Mouse (Mus musculus): ENCODE measurements around the gene Rundc1. TPM values are rescaled to one million over a fixed set of nuclear protein-coding genes. Genes with fewer than 3 reads are reported as not detected.
"Not testable (repeated sequence)": the region's sequence is repeated elsewhere in the genome, so short reads cannot be mapped to it uniquely, and the experiment has no call there.

The Rundc1 gene
- total RNA-seq, 2 experiments from 2014 or later, result 6.7 to 7.9 TPM

DNA sequence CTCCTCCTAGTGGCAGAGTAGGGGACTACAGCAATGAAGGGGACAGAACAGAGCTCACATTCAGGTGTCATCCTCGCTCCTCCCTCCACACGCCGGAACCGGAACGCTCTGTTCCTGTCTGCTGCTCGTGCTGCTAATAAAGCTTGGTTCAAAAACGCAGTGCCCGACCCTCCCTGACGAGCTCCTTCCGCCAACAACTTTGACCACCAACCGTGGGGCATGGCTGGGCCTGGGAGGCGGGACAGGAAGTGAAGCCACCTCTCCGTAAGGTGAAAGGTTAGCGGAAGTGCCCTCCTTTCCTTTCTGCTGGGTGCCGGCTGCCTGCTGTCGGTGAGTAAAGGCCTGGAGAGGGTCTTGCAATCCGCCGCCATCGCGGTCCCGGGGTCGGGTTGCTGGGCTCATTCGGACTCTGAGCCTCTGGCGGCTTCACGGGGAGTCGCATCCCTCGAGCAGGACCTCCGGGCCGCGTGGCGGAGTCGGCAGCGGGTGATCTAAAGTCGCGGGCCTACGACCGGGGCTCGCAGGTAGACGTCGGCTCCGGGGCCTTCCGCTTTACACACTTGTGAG is 17.3 kb downstream of the Rundc1 start, which contains the start of gene Rpl27:
Gene Rpl27 (plus strand): TSS at position 172 of the 567 bp plus-strand sequence.
- intact Hi-C loops (cut with DNase I), result no loop called here
- peak; percentile 90 to 96 for DNase-seq

DNA sequence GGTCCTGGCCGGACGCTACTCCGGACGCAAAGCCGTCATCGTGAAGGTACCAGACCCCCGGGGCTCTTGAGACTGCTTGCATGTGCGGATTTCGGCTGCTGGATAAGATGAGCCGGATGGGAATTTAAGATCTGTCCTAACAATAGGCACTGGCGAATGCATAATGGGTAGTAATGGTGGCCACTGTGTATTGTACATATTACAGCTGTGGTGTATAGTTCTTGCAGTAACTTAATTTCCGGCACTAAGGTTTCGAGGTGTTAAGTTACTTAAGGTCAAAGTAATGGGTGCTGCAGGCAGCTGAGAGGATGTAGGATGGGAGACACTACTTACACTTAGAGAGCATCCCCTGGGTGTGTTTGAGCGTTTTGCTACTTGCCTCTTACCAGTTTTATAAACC is 17.9 kb downstream of the Rundc1 start:
- DNase-seq, result no peak
- intact Hi-C loops (cut with DNase I), result no loop called here

DNA sequence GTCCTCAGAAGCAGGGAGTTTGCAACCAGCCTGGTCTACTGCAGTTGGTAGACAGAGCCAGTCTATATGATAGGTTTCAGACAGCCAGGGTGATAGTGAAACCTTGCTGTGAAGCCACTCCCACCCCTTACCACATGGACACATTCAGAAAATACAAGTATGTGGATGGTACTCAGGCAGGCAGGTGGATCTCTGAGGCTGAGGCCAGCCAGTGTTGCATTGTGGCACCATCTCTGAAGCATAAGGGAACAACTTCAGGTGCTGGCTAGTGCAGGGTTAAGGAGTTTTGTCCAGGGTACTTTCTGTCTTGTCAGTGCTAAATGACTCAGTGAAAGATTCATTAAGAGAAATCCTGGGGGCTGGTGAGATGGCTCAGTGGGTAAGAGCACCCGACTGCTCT is 21.4 kb downstream of the Rundc1 start:
- DNase-seq, result no peak
- intact Hi-C loops (cut with DNase I), result no loop called here

DNA sequence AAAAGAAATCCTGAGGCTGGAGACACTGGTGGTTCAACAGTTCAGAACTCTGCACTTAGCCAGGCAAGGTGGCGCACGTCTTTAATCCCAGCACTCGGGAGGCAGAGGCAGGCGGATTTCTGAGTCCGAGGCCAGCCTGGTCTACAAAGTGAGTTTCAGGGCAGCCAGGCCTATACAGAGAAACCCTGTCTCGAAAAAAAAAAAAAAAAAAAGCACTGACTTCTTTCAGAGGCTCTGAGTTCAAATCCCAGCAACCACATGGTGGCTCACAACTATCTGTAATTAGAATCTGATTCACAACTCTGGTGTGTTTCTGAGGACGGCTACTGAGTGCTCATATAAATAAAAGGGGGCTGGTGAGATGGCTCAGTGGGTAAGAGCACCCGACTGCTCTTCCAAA is 22.0 kb downstream of the Rundc1 start:
- intact Hi-C loops (cut with DNase I); DNase-seq: not testable (repeated sequence)

DNA sequence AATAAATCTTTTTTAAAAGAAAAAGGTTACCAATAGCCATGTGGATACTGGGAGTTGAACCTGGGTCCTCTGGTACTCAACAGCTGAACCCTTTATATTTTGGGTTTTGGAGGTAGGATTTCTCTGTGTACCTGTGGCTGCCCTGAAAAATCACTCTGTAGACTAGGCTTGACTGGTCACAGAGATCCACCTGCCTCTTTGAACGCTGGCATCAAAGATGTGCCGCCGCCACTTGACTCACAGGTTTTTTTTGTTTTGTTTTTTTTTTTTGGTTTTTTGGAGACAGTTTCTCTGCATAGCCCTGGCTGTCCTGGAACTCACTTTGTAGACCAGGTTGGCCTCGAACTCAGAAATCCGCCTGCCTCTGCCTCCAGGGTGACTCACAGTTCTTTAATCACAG is 22.9 kb downstream of the Rundc1 start:
- DNase-seq, result no peak
- intact Hi-C loops (cut with DNase I), result no loop called here

DNA sequence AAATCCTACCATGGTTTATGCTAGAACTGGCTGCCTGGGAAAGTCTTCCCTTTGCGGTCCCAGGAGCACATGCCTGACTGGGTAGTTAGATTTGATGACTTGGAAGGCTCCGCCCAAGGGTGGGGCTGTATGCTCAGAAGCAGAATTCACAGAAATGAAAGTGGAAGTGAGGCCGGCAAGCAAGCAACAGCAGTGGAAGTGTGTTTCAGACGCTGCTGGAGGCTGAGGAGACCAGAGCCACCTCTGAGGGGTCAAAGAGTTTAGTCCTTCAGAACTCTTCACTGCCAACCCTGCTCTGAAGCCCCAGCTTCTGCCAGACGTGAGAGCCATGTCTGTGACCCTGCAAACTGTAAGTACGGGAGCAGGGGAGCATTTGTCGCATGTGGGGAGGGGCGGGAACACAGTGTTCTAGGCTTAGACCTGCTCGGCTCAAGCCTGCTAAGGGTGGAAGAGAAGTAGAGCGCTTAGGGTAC is 23.4 kb downstream of the Rundc1 start, which contains the start of gene Ifi35:
Gene Ifi35 (plus strand): TSS at position 134 of the 473 bp plus-strand sequence.
- intact Hi-C loops (cut with DNase I), result no loop called here
- DNase-seq, result peak; percentile 61 to 72

DNA sequence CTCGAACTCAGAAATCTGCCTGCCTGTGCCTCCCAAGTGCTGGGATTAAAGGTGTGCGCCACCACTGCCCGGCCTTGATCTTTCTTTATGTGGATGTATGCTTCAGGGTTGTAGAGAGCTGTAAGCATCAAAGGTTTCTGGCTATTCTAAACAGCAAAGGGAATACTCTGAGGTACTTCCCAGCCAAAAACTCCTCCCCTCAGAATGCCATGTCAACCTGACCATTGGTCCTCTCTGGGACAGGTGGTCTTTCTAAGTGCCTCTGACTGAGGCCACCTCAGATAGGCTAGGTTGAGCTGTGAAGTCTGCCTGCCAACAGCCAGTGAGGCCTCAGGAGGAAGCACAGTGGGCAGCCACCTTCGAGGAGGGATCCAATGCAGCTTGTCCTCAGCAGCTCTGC is 24.0 kb downstream of the Rundc1 start:
- intact Hi-C loops (cut with DNase I), result no loop called here
- no peak for DNase-seq

DNA sequence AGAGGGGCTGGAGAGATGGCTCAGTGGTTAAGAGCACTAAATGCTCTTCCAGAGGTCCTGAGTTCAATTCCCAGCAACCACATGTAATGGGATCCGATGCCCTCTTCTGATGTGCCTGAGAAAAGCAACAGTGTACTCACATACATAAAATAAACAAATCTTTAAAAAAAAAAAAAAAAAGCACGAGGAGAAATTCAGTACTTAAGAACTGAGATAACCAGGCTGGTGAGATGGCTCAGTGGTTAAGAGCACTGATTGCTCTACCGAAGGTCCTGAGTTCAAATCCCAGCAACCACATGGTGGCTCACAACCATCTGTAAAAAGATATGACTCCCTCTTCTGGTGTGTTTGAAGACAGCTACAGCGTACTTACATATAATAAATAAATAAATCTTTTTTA is 24.7 kb downstream of the Rundc1 start:
- intact Hi-C loops (cut with DNase I), result not testable (repeated sequence)

DNA sequence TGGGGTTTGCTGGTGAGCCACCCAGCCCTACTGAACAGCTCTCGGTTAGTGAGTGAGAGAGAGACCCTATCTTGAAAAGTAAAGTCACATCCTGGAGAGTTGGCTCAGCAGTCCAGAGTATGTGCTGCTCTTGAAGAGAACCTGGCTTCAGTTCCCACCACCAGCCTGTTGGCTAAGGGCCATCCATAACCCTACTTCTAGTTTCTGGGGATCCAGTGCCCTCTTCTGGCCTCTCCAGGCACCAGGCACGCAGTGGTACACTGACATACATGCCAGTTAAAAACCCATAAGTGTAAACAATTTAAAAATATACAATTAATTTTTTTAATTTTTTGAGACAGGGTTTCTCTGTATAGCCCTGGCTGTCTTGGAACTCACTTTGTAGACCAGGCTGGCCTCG is 25.5 kb downstream of the Rundc1 start:
- intact Hi-C loops (cut with DNase I), result no loop called here
- no peak for DNase-seq

More for the DNA sequence above, 24.7 kb downstream of the Rundc1 start:
- not testable (repeated sequence) for DNase-seq

DNA sequence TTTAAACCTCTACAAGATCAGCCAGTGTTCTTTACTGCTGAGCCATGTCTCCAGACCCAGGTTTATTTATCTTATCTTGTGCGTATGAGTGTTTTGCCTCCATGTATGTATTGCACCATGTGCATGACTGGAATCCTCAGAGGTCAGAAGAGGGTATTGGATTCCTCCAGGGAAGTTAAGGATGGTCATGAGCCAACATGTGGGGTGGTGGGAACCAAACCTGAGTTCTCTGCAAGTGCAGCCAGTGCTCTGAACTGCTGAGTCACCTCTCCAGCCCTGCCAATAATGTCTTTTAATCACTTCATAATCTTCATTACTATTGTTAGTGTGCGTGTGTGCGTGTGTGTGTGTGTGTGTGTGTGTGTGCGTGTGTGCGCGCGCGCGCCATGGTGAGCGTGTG is 26.7 kb downstream of the Rundc1 start:
- intact Hi-C loops (cut with DNase I), result no loop called here
- DNase-seq, result no peak

DNA sequence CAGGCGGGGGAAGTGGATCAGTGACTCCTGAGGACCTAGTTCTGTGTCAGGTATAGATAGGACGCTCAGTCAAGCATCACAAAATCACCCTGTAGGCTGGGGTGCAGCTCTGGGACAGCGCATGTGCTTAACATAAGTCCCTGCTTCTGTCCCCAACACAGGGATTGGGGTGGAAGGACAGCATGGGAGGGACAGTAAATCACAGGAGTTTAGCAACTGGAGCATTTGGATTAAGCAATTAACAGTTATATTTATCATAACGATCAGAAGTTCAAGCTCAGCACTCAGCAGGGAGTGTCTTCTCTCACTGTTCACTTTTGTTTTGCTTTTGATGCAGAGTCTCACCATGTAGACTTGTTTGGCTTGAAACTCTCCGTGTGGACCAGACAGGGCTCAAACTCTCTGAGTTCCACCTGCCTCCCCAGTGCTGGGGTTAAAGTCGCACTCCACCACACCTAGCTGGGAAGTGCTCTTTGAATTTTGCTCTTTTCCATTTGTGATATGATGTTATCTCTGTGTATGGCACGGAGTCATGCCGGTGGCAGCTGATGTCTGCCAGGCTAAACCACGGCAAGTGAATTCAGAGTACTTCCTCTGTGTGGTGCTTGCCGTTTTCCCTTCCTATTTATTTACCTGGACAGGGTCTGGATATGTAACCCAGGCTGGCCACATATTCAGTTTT is 27.3 kb downstream of the Rundc1 start:
- no peak for DNase-seq

DNA sequence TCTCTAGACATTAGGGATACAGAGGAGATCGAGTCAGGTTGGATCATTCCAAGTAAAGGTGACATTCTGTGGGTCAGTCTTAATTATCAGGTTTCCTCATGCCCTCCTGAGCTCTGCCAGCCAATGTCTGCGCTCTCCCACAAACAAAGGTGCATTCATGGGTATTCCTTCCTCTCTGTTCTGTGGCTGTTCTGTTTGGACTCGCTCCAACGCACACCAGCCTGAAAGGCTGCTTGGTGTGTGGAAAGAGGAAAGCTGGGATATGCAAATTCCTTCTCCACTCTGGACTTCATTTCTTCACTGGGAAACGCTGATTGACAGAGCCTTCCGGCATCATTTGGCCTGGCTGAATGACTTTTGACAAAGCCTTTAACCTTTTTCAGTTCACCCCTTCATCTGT is 29.8 kb downstream of the Rundc1 start:
- no peak for DNase-seq
- intact Hi-C loops (cut with DNase I), result no loop called here

More for the DNA sequence above, 27.3 kb downstream of the Rundc1 start:
- intact Hi-C loops (cut with DNase I), result no loop called here

DNA sequence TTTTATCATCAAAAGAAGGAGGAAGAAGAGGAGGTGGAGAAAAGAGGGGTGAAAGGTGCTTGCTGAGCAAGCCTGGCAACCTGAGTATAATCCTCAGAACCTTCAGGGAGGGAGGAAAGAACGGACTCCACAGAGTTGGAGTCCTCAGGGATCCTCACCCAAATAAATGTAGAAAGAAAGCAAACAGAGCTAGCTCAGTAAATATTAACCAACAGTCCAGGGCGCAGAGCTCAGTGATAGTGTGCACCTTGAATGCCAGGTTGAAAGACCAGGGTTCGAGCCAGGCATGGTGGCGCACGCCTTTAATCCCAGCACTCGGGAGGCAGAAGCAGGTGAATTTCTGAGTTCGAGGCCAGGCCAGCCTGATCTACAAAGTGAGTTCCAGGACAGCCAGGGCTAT is 30.7 kb downstream of the Rundc1 start:
- intact Hi-C loops (cut with DNase I), result no loop called here
- no peak for DNase-seq

DNA sequence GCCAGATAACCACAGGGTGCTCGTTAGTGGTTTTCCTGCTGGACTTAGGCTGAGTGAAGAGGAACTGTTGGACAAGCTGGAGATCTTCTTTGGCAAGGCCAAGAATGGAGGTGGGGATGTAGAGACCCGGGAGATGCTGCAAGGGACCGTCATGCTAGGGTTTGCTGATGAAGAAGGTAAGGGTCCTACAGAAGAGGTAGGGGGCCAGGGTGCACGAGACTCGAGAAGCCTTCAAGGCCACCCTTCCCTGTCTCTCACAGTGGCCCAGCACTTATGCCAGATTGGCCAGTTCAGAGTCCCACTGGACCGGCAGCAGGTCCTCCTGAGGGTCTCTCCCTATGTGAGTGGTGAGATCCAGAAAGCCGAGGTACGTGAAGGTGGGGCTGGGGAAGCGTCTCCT is 32.7 kb downstream of the Rundc1 start:
- intact Hi-C loops (cut with DNase I), result no loop called here
- DNase-seq, result no peak

DNA sequence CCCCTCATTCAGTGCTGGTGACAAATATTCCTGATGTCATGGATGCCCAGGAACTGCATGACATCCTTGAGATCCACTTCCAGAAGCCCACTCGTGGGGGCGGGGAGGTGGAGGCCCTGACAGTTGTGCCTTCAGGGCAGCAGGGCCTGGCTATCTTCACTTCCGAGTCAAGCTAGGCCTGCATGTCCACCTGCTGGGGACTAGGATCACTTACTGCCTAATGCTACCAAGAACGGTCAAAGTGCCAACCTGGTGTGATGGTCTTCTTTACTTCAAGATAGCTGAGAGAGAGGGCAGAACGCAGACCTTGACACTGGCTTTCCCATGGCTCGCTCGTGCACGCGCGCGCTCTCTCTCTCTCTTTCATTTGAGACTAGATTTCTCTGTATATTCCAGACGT is 33.3 kb downstream of the Rundc1 start:
- DNase-seq, result no peak
- intact Hi-C loops (cut with DNase I), result no loop called here

DNA sequence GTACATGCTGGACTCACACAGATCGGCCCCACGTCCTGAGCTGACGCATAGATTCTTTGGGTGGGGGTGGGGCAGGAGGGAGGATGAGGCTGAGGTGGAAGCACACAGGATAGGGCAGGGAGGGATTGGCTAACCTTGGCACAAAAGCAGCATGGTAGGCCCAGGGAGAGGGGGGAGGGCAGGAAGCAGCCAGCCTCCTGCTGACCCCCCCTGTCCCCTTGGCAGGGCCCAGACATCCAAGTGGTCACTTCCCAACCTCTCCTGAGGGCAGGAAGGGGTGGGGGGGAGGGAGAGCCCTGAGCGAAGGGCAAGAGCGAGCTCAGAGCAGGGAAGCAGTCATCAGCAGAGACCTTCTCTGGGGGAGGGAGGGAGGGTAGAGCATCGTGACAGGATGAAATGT is 34.8 kb downstream of the Rundc1 start:
- intact Hi-C loops (cut with DNase I), result no loop called here
- no peak for DNase-seq

DNA sequence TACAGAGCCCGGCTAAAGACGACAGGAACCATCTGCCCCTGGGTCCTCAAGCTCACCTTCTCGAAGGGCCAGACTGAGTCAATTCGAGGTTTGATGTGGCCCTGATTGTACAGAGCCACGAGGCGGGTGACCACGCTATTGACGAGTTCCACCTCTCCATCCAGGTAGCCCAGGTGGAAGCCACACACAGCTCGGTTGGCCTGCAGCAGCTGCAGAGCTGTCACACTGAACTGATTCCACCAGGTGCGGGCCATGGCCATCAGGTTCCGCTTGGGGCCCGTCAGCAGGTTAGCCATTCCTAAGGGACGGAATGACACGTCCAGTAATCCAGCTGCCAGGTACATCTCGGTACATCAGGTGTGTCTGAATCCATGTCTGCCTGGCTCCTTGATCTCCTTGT is 35.4 kb downstream of the Rundc1 start:
- intact Hi-C loops (cut with DNase I), result no loop called here
- DNase-seq, result no peak

DNA sequence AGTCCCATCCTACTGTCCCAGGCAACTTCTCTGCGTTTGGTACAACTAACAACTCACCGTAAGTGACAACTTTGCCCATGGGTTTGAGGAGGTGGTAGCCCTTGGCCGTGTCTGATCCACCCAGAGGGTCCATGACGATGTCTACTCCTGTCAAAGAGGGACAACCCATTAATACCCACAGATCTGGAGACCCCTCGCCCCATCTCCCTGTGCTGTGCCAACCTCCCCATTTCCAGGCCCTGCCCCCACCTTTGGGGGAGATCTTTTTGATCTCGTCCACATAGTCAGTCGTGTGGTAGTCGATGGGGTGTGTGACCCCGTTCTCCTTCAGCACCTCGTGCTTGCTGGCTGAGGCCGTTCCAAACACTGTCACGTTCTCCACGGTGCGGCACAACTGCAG is 37.3 kb downstream of the Rundc1 start:
- DNase-seq, result no peak
- intact Hi-C loops (cut with DNase I), result no loop called here

DNA sequence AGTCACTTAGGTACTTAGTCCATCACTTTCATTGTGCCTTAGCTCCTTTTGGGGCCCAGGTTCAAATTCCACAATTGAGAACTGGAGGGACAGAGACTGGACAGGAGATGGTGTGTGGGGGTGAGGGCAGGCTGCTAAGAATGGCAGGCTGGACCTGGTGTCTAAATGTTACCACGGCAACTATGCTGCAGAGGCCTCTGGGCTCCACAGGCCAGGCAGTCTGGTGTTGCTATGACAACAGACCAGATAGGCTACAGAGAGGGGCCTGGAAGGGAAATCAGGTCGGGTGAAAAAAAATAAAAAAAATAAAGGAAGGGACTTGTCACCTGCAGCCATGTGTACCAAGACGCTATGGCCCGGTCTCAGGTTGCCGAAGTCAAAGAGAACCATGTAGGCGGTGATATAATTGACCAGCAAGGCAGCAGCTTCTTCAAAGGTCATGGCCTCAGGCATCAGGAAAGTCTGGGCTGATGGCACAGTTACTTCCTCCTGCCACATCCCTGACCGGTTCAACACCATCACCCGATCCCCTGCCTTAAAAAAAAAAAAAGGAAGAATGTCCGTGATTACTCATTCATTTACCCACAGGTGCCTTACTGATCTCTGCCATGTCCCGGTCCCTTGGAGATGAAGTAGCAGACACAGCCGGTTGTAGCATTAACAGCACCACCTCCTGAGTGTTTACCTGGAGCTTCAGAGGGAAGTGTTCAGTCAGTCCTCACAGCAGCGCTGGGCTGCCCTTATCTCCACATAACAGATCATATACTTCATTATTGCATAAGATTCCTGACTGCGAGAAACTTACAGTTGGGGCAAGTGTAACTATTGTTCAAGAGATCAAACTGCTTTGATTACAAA is 37.9 kb downstream of the Rundc1 start:
- intact Hi-C loops (cut with DNase I), result no loop called here
- DNase-seq, result no peak

DNA sequence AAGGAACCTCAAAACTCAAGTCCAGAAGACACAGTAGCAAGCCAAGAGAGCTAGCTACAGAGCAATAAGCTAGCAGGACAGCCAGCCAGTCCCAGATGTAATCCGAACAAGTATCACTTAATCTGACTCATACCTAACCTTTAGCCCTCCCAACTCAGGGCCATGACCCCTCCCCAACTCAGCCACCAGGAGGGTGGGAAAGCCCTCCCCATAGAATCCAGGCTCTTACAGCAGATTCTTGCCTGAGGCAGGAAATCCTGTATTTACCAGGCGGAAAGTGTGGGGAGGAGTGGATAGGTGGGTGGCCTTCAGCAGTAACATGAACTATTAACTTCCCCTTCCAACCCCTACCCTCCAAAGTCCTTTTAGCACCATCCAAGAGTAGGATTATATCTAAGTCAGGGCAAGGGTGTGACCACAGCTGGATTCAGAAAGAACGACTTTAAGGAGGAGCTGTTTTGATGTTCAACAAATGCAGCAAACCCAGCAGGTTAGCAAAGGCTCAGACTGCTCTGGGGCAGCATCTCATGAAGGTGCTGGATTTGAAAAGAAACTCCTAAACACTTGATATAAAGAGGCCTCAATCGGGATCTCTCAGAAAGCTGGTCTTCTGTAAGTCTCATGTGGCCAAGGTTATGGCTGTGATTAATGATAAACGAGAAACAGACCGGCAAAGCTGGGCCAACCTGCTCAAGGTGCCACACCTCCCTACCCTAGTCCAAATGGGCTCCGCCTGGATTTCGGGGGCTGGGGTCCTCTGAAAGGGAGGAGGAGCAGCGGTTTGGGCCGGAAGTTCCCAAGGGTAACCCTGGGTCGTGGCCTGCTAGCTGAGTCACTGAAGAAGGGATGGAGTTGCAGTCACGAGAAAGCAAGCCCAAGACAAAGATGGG is 39.6 kb downstream of the Rundc1 start, which contains the start of gene Rnd2:
Gene Rnd2 (plus strand): TSS at position 789 of the 890 bp plus-strand sequence.
- DNase-seq, result no peak
- intact Hi-C loops (cut with DNase I), result no loop called here

Measured in gastrocnemius, postnatal 36 days (tissue).